Mouse (Mus musculus) MEL (cell line): ENCODE measurements around the gene Pde11a. TPM values are rescaled to one million over a fixed set of nuclear protein-coding genes. Genes with fewer than 3 reads are reported as not detected.

Source experiments
- DNase-seq: peaks from one replicate; pipeline ENCODE4 v3.0.0; 2011; ENCODE audit warnings: low read depth, low spot score
- H3K27ac ChIP-seq: 2 replicates; pipeline ENCODE4 v1.5.1; 2012; ENCODE audit warnings: low read depth, mild to moderate bottlenecking, control low read depth, low read length, moderate library complexity; ENCODE audit not compliant: control insufficient read depth
- H3K27me3 ChIP-seq, 2 experiments: fragments of 150-350 bp in 1 of 2; sonication (generic) in 1 of 2; 2 replicates each; pipeline ENCODE4 v1.6.1; 2012; ENCODE audit warnings: low read length in 2 of 2, mild to moderate bottlenecking in 2 of 2, improper control_type of control experiment in 1 of 2, moderate library complexity in 1 of 2; ENCODE audit not compliant: insufficient read depth in 2 of 2, control insufficient read depth in 1 of 2
- H3K36me3 ChIP-seq, 2 experiments: 2 replicates each; pipeline ENCODE4 v1.6.1; 2012 to 2014; ENCODE audit warnings: low read length in 2 of 2, improper control_type of control experiment in 1 of 2, inconsistent platforms in 1 of 2, mild to moderate bottlenecking in 1 of 2; ENCODE audit not compliant: insufficient read depth in 2 of 2, control insufficient read depth in 1 of 2
- H3K4me1 ChIP-seq, 2 experiments: fragments of 150-350 bp in 1 of 2; sonication (generic) in 1 of 2; 2 replicates each; pipeline ENCODE4 v1.6.1; 2012; ENCODE audit warnings: low read length in 2 of 2, improper control_type of control experiment in 1 of 2, mild to moderate bottlenecking in 1 of 2; ENCODE audit not compliant: insufficient read depth in 2 of 2, control insufficient read depth in 1 of 2
- H3K4me3 ChIP-seq, 2 experiments: fragments of 150-350 bp in 1 of 2; sonication (generic) in 1 of 2; 2 replicates each; pipeline ENCODE4 v1.5.1; 2012; ENCODE audit warnings: low read depth in 2 of 2, low read length in 2 of 2, mild to moderate bottlenecking in 2 of 2, moderate library complexity in 2 of 2, control low read depth in 1 of 2, improper control_type of control experiment in 1 of 2; ENCODE audit not compliant: control insufficient read depth in 1 of 2, insufficient read depth in 1 of 2
- H3K79me2 ChIP-seq: 2 replicates; pipeline ENCODE4 v1.6.1; 2012; ENCODE audit warnings: mild to moderate bottlenecking, low read length, moderate library complexity; ENCODE audit not compliant: control insufficient read depth, poor library complexity, insufficient read depth
- H3K9ac ChIP-seq: 2 replicates; pipeline ENCODE4 v1.6.1; 2012; ENCODE audit warnings: low read depth, mild to moderate bottlenecking, control low read depth, low read length, moderate library complexity; ENCODE audit not compliant: control insufficient read depth, poor library complexity, severe bottlenecking
- H3K9me3 ChIP-seq: fragments of 150-350 bp; sonication (generic); replicated peaks from 2 replicates; pipeline ENCODE4 v1.6.1; 2012; ENCODE audit warnings: mild to moderate bottlenecking, low read length, improper control_type of control experiment, moderate library complexity; ENCODE audit not compliant: insufficient read depth
- BHLHE40 ChIP-seq: IDR thresholded peaks from 2 replicates; pipeline ENCODE4 v1.6.1; 2012; ENCODE audit warnings: low read depth, mild to moderate bottlenecking, inconsistent platforms, low read length, improper control_type of control experiment, borderline replicate concordance
- CHD2 ChIP-seq: IDR thresholded peaks from 2 replicates; pipeline ENCODE4 v1.6.1; 2011; ENCODE audit warnings: low read length, improper control_type of control experiment
- CTCF ChIP-seq, 3 experiments: IDR thresholded peaks in 2 of 3; conservative IDR thresholded peaks in 1 of 3; 2 replicates each; pipeline ENCODE4 v1.5.1; 2011 to 2012; ENCODE audit warnings: low read length in 3 of 3, low read depth in 2 of 3, mild to moderate bottlenecking in 2 of 3, improper control_type of control experiment in 1 of 3, inconsistent platforms in 1 of 3, mixed read lengths in 1 of 3, moderate library complexity in 1 of 3; ENCODE audit not compliant: control insufficient read depth in 1 of 3, insufficient read depth in 1 of 3, poor library complexity in 1 of 3, severe bottlenecking in 1 of 3
- ETS1 ChIP-seq: IDR thresholded peaks from 2 replicates; pipeline ENCODE4 v1.6.1; 2012; ENCODE audit warnings: low read depth, mild to moderate bottlenecking, inconsistent platforms, low read length, improper control_type of control experiment, moderate library complexity
- GABPA ChIP-seq: IDR thresholded peaks from 2 replicates; pipeline ENCODE4 v1.6.1; 2012; ENCODE audit warnings: low read depth, mild to moderate bottlenecking, inconsistent platforms, low read length, improper control_type of control experiment, moderate library complexity
- JUND ChIP-seq: IDR thresholded peaks from 2 replicates; pipeline ENCODE4 v1.6.1; 2011; ENCODE audit warnings: low read depth, mild to moderate bottlenecking, improper control_type of control experiment, low read length
- KAT2A ChIP-seq: conservative IDR thresholded peaks from 2 replicates; pipeline ENCODE4 v1.6.1; 2012; ENCODE audit warnings: low read depth, low read length, improper control_type of control experiment, inconsistent platforms
- MAFK ChIP-seq: IDR thresholded peaks from 2 replicates; pipeline ENCODE4 v1.6.1; 2011; ENCODE audit warnings: low read depth, mild to moderate bottlenecking, low read length, improper control_type of control experiment, borderline replicate concordance
- MAX ChIP-seq: IDR thresholded peaks from 2 replicates; pipeline ENCODE4 v1.6.1; 2011; ENCODE audit warnings: low read length, improper control_type of control experiment
- MAZ ChIP-seq: IDR thresholded peaks from 2 replicates; pipeline ENCODE4 v1.6.1; 2012; ENCODE audit warnings: low read depth, mild to moderate bottlenecking, inconsistent platforms, low read length, improper control_type of control experiment
- MYB ChIP-seq: IDR thresholded peaks from 2 replicates; pipeline ENCODE4 v1.6.1; 2011; ENCODE audit warnings: mild to moderate bottlenecking, low read depth, low read length, improper control_type of control experiment
- MYC ChIP-seq: IDR thresholded peaks from 2 replicates; pipeline ENCODE4 v1.6.1; 2011; ENCODE audit warnings: low read depth, mild to moderate bottlenecking, low read length, improper control_type of control experiment, moderate library complexity
- NELFE ChIP-seq: IDR thresholded peaks from 2 replicates; pipeline ENCODE4 v1.6.1; 2011; ENCODE audit warnings: low read depth, low read length, improper control_type of control experiment
- NRF1 ChIP-seq: IDR thresholded peaks from 2 replicates; pipeline ENCODE4 v1.6.1; 2014; ENCODE audit warnings: low read depth, mild to moderate bottlenecking, inconsistent platforms, low read length, improper control_type of control experiment, moderate library complexity; ENCODE audit not compliant: poor library complexity, insufficient read depth, severe bottlenecking
- POLR2A ChIP-seq, 2 experiments: IDR thresholded peaks; 2 replicates each; pipeline ENCODE4 v1.6.1; 2011 to 2012; ENCODE audit warnings: low read length in 2 of 2, mild to moderate bottlenecking in 2 of 2, control low read depth in 1 of 2, improper control_type of control experiment in 1 of 2, low read depth in 1 of 2, moderate library complexity in 1 of 2; ENCODE audit not compliant: control insufficient read depth in 1 of 2, insufficient read depth in 1 of 2, poor library complexity in 1 of 2
- POLR2AphosphoS2 ChIP-seq: IDR thresholded peaks from 2 replicates; pipeline ENCODE4 v1.6.1; 2011; ENCODE audit warnings: low read length, improper control_type of control experiment
- POLR2AphosphoS5 ChIP-seq: IDR thresholded peaks from 2 replicates; pipeline ENCODE4 v1.6.1; 2012; ENCODE audit warnings: low read depth, borderline replicate concordance, mild to moderate bottlenecking, inconsistent platforms, low read length, moderate library complexity, mixed read lengths
- RAD21 ChIP-seq: IDR thresholded peaks from 2 replicates; pipeline ENCODE4 v1.6.1; 2011; ENCODE audit warnings: mild to moderate bottlenecking, low read depth, low read length, improper control_type of control experiment
- SIN3A ChIP-seq: IDR thresholded peaks from 2 replicates; pipeline ENCODE4 v1.6.1; 2012; ENCODE audit warnings: low read length, improper control_type of control experiment, inconsistent platforms
- SMC3 ChIP-seq: IDR thresholded peaks from 2 replicates; pipeline ENCODE4 v1.6.1; 2011; ENCODE audit warnings: low read depth, low read length, improper control_type of control experiment
- TAL1 ChIP-seq: IDR thresholded peaks from 2 replicates; pipeline ENCODE4 v1.6.1; 2012; ENCODE audit warnings: mild to moderate bottlenecking, inconsistent platforms, low read length, moderate library complexity, mixed read lengths
- TBP ChIP-seq: IDR thresholded peaks from 2 replicates; pipeline ENCODE4 v1.8.0; 2011; ENCODE audit warnings: low read depth, low read length, improper control_type of control experiment
- TCF12 ChIP-seq: IDR thresholded peaks from 2 replicates; pipeline ENCODE4 v1.6.1; 2014; ENCODE audit warnings: low read depth, mild to moderate bottlenecking, inconsistent platforms, low read length, improper control_type of control experiment, moderate library complexity
- USF1 ChIP-seq: IDR thresholded peaks from 2 replicates; pipeline ENCODE4 v1.6.1; 2014; ENCODE audit warnings: low read depth, mild to moderate bottlenecking, inconsistent platforms, low read length, improper control_type of control experiment, moderate library complexity
- USF2 ChIP-seq, 2 experiments: IDR thresholded peaks; 2 replicates each; pipeline ENCODE4 v1.6.1; 2011 to 2012; ENCODE audit warnings: improper control_type of control experiment in 2 of 2, low read length in 2 of 2, borderline replicate concordance in 1 of 2, inconsistent platforms in 1 of 2, low read depth in 1 of 2, mild to moderate bottlenecking in 1 of 2; ENCODE audit not compliant: insufficient read depth in 1 of 2
- ZC3H11A ChIP-seq: IDR thresholded peaks from 2 replicates; pipeline ENCODE4 v1.6.1; 2012; ENCODE audit warnings: low read depth, mild to moderate bottlenecking, inconsistent platforms, low read length, improper control_type of control experiment
- ZMIZ1 ChIP-seq: IDR thresholded peaks from 2 replicates; pipeline ENCODE4 v1.6.1; 2012; ENCODE audit warnings: low read depth, mild to moderate bottlenecking, inconsistent platforms, low read length, improper control_type of control experiment, moderate library complexity
- polyA plus RNA-seq, 2 experiments: library from polyadenylated mRNA; stranded (reverse) in 1 of 2; unstranded in 1 of 2; fragments of >175 nt in 1 of 2; fragments of >200 nt in 1 of 2; gene quantifications; 2 replicates each; pipeline versions ENCODE4 v1.2.1 to v1.2.4; 2012; ENCODE audit warnings: low replicate concordance in 2 of 2, low read depth in 1 of 2; ENCODE audit not compliant: insufficient read length in 2 of 2, insufficient read depth in 1 of 2, missing spikeins in 1 of 2
- total RNA-seq: library from RNA; depleted of rRNA; stranded (reverse); fragments of 300-350 nt; gene quantifications from 2 replicates; pipeline ENCODE4 v1.2.3, GENCODE M21; 2012

Gene Pde11a
- total and polyA plus RNA-seq, 3 experiments = not detected

DNA sequence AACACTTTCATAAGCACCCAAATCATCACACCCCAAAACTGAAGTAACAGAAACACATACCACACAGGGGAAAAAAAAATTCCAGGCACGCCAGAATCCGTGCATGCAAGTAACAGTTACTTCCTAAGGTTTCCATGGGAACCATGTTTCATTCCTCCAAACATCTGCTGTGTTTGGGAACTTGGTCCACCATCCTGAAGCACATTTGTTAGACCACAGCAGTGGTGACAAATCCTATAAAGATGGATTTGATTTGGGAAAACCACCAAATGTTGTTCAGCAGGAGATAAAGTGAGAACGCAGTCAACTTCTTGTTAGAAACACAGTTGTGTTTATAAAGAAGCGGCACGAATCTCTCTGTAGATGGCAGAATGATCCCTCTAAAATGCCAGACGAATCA lies 213.8 kb downstream of the Pde11a start:
- H3K27ac ChIP-seq = no peak overlapping the region
- no peaks in the 10 kb centered on the region for H3K36me3 ChIP-seq
- DNase-seq = no peak
- H3K79me2 ChIP-seq = no peaks in the 10 kb centered on the region
- no peak overlapping the region for H3K4me3 ChIP-seq
- H3K4me1 ChIP-seq = no peaks in the 10 kb centered on the region
- no peaks in the 10 kb centered on the region; the same call in 1 of the 2 replicates for H3K9me3 ChIP-seq
- no peaks in the 10 kb centered on the region for H3K27me3 ChIP-seq
- H3K9ac ChIP-seq = no peak overlapping the region
- no peak for TF ChIP-seq MAX
- no peak for TF ChIP-seq NRF1
- TF ChIP-seq SIN3A = no peak
- TF ChIP-seq RAD21 = no peak
- TF ChIP-seq MYC = no peak
- TF ChIP-seq ETS1 = no peak
- TF ChIP-seq MAZ = no peak
- no peak for TF ChIP-seq TBP
- no peak for TF ChIP-seq MAFK
- no peak for TF ChIP-seq KAT2A
- TF ChIP-seq POLR2AphosphoS2 = no peak

DNA sequence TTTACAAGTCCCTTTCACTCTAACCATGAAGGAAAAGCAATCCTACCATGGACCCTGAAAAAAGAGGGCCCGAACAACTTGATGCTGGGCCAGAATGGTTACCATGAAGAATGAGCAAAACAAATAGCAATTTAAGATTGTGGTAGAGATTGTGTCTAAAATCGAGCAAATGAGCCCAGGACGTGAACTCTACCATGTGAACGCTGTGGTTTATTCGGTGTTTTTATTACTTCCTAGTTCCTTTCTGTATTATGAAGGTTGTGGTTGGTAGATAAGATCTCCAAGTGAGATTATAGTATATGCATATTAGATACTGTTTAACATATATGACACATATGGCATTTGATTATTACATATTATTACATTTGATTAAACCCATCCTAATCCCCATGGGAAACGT lies 216.4 kb downstream of the Pde11a start:
- H3K36me3 ChIP-seq = no peaks in the 10 kb centered on the region
- H3K4me3 ChIP-seq = no peak overlapping the region
- H3K9ac ChIP-seq = no peak overlapping the region
- no peaks in the 10 kb centered on the region; the same call in 1 of the 2 replicates for H3K9me3 ChIP-seq
- no peaks in the 10 kb centered on the region for H3K27me3 ChIP-seq
- H3K4me1 ChIP-seq = no peaks in the 10 kb centered on the region
- no peak for TF ChIP-seq BHLHE40
- TF ChIP-seq MAX = no peak
- TF ChIP-seq MYB = no peak
- TF ChIP-seq NELFE = no peak
- no peak for TF ChIP-seq ZC3H11A
- TF ChIP-seq, all 39 proteins: peak for 0
- DNase-seq = no peak
- H3K79me2 ChIP-seq = no peaks in the 10 kb centered on the region
- H3K27ac ChIP-seq = no peak overlapping the region

DNA sequence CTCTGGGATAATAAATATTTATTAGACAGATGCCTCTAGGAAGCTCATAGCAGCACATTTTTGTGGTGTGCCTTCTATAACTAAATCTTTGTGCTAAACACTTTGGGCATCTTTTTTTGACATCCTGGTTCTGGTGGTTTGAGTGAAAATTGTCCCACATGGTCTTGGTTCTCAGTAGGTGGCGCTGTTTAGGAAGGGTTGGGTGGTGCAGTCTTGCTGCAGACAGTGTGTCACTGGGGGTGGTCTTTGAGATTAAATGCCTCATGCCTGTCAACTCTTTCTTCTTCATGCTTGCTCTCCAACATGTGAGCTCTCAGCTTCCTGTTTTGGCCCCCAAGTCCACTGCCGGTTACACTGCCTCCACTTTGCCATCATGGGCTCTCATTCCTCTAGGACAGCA lies 218.7 kb downstream of the Pde11a start:
- no peak overlapping the region for H3K27ac ChIP-seq
- no peak overlapping the region for H3K4me3 ChIP-seq
- H3K27me3 ChIP-seq = no peaks in the 10 kb centered on the region; a peak in 1 of 4 replicates
- no peaks in the 10 kb centered on the region for H3K36me3 ChIP-seq
- DNase-seq = no peak
- H3K9ac ChIP-seq = no peak overlapping the region
- no peaks in the 10 kb centered on the region for H3K4me1 ChIP-seq
- H3K9me3 ChIP-seq = no peaks in the 10 kb centered on the region; the same call in 1 of the 2 replicates
- no peaks in the 10 kb centered on the region for H3K79me2 ChIP-seq
- TF ChIP-seq TCF12 (no peak), JUND (no peak), POLR2AphosphoS5 (no peak), KAT2A (no peak), USF1 (no peak), GABPA (no peak), TAL1 (no peak), CHD2 (no peak), ZMIZ1 (no peak), USF2 (IDR thresholded peaks at IDR 0.05; ENCODE audit: borderline replicate concordance in 1 of 2, insufficient read depth in 1 of 2, low read depth in 1 of 2, low read length in 2 of 2) (no peak), RAD21 (no peak), POLR2A (IDR thresholded peaks at IDR 0.05; ENCODE audit: control insufficient read depth in 1 of 2, insufficient read depth in 1 of 2, low read depth in 1 of 2, low read length in 2 of 2, poor library complexity in 1 of 2) (no peak), ETS1 (no peak), ZC3H11A (no peak), CTCF (IDR thresholded peaks at IDR 0.05 in 2 of 3, conservative IDR thresholded peaks at IDR 0.05 in 1 of 3; ENCODE audit: control insufficient read depth in 1 of 3, insufficient read depth in 1 of 3, low read depth in 2 of 3, low read length in 3 of 3, poor library complexity in 1 of 3, severe bottlenecking in 1 of 3) (no peak; a peak in 1 of 6 replicates), SMC3 (no peak), SIN3A (no peak), MYB (no peak)
